Mouse (Mus musculus): ENCODE results near the gene Sdc4.

Sdc4 gene

DNA sequence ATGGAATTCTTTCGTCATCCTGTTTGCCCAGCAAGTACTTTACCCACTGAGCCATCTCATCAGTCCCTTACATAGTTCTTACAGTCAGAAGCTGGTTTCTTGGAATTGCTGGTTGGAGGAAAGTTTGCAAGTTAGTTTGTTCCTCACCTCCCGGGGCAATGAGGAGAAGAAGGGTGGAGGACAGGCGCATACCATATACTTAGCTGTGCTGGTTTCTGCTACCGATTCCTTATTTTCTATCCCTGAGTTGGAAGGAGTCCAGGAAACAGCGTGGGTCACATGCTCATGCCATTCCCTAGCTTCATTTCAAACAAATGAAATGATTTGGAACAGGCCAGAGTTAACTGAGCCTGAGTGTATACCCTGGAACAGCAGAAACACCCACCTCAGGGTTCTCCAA lies 5.2 kb upstream of the Sdc4 start:
- no peak for DNase-seq

DNA sequence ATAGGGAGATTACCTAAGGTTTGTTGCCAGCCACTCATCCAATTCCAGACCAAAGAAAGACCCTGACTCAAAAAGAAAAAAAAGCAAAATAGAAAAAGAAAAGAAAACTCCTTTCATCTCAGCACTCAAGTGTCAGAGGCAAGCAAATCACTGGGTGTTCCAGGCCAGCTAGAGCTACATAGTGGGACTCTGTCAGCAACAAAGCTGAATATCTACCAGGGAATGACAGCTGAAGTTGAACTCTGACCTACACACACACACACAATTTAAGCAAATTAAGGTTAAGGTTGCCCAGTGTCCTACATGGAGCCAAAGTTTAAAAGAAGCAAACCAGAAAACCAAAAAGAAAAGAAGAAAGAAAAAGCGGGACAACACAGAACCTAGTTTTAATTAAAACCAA lies 4.5 kb upstream of the Sdc4 start:
- DNase-seq: no peak

DNA sequence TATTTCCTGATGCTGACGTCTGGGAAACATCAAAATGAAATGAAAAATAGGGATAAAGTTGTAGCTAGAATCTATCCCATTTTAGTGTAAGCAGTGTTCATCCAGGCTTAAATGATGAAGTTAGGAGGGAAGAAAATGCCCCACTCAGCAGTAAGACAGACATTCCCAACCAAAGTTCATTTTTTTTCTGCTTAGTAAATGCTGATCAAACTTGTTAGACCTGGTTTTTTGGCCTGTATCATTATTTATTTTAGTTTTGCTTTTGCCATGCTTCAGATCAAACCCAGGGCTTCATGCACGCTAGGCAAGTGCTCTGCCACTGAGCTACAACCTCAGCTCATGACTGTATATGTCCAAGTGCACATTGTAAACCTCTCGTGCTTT lies 2.4 kb upstream of the Sdc4 start:
- DNase-seq: no peak

DNA sequence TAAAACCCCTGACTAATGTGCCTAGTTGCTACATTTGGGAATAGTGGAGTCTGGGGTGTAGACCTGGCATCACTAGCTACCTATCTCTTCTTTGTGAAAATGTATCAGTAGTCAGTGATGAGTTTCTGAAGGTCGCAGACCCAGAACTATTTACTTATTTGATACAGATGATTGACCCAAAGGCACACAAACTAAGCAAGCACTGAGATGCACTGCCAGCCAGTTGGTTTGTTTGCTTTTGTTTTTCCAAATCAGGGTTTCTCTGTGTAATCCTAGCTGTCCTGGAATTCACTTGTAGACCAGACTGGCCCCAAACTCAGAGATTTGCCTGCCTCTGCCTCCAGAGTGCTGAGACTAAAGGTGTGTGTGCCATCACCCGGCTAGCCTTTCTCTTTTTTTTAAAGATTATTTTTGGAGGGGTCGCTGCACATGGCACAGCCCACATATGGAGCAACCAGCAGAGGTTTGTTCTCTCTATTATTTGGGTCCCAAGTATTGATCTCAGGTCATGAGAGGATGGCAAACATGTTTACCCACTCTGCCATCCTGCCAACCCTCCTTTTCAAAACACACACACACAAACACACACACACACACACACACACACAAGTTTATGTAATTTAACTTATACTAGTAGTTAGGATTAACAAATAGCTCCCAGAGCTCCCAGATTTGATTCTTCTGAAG lies 1.9 kb upstream of the Sdc4 start:
- no peak for DNase-seq

DNA sequence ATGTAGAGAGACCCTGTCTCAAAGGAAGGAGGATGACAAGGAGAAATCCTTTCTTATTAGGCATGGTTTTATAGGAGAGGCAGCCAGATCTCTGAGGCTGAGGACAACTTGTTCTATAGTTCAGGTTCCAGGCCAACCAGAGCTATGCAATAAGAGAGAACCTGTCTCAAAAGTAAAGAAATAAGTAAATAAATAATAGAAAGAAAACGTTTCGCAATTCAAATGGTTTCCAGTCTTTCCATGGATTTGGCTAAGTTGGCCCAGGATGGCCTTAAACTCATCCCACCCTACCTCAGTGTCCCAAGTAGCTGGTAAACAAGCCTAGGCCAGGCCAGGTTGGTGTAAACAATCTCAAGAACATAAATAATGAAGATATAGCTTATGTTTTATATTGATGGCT lies 1.0 kb upstream of the Sdc4 start:
- no peak for DNase-seq

DNA sequence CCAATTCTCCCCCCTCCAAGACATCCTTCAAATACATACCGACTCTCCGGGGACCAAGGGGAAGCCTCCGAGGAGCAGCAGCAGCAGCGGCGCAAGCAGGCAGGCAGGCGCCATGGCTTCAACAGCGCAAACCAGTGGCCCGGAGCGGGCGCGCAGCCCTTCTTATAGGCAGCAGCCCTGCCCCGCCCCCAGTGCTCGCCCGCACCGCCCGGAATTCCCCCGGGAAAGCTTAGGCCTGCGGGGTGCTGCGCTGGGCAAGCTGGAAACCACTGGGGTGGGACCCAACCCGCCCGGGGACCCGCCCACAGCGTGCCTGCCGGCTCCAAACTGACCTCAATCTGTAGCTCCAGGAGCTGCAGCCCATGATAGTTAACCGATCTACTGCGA lies 643 bp downstream of the Sdc4 start:
- peak; percentile 29 to 38 for DNase-seq

DNA sequence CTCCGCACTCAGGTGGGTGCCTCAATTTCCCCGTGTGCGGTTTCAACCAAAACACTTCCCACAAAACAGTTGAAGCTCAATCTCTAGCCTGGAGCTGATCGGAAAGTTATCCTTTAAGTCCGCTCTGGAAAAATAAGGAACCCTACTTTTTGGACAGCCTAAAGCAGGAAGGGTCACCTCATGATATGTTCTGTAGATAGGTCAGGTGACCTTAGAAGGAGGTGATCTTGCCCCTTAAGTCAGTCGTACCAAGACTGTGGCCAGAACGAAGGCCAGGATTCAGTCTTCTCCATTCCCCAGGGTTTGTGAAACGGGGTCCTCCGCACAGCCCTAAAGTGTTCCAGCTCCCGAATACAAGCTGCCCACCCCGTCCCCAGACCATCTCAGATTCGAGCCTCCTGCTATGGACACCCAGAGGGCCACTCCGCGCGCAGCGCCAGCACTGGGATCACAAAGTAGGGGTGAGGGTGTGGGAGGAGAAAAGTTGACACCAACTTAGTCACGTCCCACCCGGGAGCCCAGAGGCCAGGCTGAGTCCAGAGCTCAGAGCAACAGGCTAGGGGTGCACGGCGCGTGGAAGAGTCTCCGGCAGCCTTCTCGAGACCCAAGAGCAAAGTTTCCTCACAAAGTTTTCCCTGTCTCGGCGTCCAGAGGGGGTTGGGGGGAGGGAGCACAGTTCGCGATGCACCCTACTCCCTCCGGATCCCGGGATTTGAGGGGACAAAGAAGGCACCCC lies 1.2 kb downstream of the Sdc4 start:
- DNase-seq: no peak

DNA sequence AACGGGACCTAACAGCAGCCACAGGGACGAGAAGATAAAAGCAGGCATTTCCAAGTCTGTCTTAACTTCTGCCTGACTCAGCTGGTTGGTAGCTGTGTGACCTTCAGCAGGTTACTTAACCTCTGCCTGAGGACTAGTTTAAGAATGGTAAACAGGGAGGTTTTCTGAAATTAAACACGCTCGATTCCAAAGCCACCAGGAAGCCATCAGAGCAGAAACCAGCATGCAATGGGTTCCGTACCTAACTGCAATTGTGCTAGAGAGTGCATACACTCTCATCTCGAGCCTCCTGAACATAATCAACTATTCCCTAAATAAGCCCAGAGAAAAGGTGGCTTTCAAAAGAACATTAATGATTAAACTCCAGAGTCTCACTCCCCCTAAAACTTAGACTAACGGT lies 2.0 kb downstream of the Sdc4 start:
- no peak for DNase-seq

DNA sequence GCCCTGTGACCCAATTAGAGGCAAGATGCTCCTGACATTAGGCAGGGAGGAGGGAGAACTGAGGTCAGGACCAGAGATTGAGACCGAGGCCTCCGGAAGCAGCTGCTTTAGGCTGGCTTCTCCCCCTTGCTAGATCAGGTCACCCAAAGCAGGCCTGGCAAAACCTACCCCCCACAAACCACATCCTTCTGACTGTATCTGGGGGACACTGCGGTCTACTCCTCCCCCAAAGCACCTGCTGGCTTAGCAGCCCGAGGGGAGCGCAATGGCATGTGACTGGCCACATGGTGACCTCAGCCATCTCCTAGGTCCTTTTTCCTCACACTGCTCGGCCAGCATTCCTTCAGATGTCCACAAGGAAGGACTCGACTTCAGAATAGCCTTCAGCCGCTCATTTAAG lies 2.5 kb downstream of the Sdc4 start:
- no peak for DNase-seq

DNA sequence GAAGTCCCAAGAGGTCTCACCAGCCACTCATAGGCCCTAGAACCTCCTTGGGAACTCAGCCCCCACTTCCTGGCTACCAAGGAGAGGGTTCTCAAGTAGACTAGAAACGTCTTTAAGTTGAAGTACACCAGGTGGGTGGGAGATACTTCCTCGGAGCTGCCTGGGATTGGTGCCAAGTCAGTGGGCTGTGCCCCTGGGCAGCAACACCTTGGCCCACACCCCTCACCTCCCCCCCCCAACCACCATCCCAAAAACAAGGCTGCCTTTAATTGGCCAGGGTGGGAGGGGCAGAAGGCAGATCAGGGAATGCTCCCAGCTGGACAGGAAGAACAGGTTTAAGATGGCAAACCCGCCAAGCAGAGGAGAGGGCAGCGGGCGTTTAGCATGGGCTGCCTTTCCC lies 3.4 kb downstream of the Sdc4 start:
- DNase-seq: no peak

DNA sequence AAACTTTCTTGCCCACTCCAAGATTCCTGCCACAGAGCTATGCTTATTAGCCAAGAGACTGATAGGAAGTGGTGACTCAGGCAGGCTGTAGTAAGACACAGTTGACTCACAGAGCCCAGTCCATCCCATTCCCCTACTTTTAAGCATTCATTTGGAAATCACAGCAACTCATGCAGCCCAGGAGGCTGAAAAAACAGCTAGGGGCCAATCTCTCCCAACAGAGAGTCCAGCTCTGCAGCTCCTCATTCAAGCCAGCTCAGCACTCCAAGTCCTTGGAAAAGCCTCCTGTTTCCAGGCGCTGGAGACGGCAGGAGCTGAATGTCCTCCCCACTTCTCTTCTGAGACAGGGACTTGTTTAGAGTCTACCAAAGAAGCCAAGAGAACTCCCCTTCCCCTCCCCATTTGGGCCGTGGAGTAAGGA lies 4.7 kb downstream of the Sdc4 start:
- DNase-seq: peak; percentile 22 to 28

DNA sequence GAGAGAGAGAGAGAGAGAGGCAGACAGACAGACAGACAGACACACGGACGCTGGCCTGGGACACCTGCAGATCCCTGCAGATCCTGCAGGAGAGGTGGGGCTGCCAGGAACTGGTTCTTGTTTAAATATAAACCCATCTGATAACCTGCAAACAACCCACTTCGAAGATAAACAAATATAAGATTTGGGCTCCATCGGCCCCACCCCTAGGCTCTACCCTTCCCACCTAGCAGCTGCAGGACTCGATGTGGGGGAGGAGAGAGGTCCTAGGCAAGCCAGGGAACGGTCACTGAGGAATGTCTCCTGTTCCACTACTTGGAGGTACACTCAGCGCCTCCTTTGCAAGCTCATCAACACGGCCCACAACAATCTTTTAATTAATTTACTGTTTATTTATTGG lies 5.4 kb downstream of the Sdc4 start:
- no peak for DNase-seq

DNA sequence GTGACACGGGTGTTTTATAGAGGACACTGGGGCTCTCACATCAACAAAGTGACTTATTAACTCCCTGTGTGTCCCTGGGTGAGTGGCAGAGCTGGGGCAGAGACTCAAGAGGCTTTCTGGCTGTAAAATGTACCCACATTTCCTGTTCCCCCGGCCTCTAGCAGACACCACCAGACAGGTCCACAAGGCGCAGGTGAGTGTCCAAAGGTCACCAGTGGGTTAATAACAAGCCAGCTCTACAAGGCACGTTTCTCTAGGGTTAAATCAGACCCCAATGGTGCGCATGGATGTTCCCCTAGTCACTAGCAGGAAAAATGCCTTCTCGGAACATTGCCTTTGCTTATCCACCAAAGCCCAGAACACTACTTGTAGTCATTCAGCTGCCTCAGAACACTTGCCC lies 6.0 kb downstream of the Sdc4 start:
- DNase-seq: no peak

DNA sequence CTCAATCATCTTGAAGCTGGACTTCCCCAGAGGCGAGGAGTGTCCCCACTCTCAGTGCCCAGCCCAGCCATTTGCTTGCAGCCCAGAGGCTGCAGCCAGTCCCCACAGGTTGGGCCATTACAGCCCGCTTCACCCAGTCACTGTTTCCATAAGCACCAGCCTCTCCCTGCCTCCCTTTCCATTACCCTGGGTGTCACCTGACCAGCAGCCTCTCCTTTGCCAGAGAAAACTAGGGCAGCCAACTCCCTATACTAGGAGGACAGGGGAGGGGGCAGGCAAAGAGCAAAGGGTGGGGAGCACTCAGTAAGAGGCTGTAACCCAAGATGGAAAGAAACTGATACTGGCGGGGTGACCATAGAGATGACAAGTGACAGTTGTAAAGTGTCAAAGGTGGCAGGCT lies 6.7 kb downstream of the Sdc4 start:
- peak in 1 of 2 experiments; percentile 16 for DNase-seq

DNA sequence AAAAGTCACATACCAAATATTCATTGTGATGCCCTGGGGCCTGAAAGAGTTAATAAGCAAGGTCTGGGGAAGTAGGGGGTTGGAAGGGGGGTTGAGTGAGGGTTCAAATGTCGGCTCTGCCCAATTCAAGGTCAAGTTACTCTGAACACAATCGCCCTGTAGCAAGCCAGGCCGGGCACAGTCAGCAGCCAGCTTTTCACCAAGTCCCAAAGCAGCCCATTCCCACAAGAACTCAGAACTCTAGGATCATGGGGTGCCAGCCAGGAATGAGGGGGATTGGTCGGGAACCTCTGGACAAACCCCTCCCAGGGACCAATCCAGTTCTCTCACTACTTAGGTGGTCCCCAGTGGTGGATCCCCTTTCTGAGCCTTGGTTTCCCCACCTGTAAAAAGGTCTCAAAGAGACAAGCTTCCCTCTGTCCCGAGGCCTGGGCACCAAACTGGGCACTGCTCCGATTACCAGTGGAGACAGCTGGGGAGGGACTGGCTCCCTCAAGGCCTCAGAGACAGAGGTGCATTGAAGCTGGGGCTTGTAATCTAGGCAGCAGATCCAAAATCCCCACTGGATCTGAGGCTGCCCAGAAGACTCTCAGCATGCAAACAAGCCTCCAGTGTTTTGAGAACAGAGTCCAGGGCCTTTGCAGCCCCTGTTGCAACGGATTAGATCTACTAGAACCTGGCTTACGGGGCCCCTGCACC lies 7.3 kb downstream of the Sdc4 start:
- DNase-seq: peak in 1 of 2 experiments; percentile 28

DNA sequence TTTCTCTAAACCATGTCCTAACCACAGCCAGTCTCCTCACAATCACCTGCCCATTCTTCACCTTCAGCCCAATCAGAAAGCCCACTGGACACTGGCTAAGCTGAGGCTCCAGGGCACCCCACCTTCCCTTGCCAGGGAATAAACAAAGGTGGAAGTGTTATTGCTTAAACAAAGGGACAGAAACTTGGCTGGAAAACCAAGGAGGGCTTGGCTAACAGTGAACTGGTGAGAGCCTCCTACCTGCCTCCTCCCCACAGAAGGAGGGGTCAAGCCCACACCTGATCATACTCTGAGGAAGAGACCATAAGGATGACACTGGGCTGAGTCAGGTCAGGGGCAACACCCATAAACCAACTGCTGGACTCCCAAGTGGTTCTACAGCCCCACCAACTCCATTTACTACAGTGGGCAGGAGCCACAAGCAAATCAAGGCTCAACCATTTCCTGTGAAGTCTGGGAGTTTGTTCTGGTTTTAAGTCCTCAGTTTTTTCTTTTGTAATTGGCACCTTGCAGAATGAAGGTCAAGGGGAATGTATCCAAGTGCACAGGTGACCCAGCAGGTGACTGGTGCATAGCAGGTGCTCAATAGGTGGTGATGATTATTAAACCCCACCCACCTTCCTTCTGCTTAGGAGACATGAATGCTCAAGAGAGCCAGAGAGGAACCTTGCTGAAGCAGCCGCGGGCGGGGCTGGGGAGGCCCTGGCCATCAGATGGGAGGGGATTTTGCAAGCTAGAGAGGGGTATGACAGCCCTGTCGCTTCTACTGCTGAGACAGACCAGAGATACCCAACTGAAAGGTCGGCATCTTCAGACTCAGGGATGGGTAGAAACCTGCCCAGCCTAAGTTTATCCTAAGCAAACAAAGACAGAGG lies 8.2 kb downstream of the Sdc4 start:
- no peak for DNase-seq

DNA sequence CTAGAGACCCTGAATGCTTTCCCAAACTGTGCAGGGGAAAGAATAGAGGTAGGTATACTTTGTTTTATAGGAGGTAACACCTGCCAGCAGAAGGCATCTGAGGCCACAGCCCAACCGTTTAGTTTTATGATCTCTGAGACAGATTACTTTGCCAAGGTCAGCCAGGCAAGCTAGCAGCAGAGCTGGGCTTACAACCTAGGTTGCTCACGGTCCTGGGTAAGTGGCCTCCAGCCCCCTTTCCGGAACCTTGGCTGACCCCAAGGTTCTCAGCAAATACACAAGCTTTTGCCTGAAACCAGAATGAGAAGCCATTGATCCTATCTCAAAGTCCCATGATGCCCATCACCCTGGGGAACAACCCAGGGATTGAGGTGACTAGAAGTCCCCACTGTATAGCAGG lies 9.0 kb downstream of the Sdc4 start:
- no peak for DNase-seq

DNA sequence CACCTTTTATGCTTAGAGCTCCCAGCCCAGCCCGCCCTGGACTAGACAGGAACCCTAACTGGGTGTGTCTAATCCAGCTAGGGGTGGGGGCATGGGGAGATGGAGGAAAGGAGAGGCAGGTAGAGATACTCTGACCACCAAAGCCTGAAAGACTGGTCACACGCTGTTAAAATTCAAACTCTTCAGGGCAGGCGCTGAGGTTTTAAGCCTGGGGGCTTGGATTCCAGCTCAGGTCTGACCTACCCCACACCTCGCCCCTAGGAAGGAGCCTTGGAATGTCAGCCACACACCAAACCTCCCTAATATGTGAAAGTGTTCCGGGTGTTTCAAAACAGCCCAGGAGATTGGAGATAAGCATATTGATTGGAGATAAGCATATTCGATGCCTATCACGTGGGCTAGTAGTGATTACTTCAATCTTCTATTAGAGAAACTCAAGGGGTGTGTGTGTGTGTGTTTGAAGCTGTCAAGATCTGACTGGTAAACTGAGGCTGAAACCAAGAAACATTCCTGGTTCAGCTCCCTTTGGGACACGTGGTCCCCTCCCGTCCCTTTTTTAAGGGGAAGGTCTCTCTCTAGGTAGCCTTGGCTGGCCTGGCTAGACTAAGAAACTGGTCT lies 10.3 kb downstream of the Sdc4 start:
- DNase-seq: no peak

DNA sequence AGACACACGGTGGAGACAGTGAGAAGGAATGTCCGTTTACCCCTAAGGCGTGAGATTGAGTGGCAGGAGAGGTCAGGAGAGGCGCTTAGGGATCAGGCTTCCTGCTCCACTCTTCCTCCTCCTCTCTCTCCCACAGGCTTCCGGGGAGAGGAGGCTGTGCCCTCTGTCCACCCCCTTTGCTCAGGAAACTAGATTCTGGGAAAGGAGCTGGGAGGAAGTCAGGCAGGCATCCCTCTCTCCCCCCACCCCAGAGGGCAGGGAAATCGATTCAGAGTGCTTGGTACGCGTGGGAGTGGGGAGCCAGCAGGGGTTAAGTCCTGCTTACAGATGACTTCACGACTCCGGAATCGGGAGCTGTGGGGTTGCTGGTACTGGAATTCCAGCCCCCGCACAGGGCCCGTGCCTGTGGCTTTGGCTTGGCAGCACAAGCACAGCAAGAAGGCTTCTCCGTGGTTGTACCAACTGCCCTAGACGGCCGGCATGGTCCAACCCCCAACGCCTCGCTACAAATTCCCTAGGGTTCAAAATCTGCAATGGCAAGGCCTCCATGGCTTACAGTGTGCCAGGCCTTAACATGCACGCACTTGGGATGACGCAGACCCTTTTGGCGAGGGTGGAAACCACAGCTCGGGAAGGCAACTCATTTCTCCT lies 11.0 kb downstream of the Sdc4 start:
- DNase-seq: no peak

DNA sequence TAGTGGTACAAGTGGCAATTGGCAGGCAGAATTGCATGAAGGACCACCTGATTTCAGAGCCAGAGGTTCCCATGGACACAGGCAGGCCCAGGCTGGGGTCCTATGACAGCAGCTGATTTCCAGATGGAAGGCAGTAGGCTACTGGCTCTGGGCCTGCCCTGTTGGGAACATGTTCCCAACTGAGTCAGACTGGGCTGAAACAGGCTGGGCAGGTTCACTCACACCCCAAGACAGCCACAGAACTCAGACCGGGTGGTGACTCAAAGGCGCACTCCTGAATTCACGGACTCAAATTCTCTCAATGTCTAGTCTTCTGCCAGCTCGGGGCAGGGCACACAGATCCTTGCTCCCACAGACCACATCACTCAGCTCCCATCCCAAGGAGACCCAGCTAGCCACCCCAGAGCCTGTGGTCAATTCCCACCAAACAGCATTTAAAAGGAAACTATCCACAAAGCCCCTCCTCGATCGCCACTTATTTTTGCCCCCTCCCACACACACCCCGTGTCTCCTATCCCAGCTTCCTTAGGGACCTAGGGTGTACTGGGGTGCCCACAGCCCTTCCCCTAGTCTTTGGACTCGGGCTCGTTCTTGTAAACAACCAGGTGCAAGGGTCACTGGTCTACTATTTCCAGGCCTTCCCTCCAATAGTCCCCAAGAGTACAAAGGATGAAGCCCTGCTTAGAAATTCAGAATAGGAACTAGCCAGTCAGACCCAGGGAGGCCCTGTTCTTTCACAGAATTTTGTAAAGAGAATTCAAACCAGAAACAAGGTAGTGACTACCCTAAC lies 11.8 kb downstream of the Sdc4 start:
- DNase-seq: no peak

DNA sequence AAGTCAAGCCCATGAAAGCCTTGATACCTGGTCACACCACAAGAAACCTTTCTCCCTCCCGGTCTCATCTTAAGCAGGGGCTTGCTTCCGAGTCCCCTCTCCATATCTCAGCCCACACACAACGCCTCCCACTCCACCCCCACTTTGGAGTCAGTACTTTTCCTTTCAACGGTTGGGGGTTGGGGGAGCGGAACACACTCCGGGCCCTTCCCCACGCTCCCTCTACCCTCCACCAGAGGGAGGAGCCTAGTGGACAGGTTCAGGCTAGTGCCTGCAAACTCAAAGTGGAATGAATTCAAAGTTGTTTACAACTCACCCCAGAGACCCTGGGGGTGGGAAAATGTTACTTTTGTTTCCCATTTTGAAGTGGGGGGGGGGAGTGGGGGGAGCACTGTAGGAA lies 13.0 kb downstream of the Sdc4 start:
- no peak for DNase-seq
